Mouse (Mus musculus): Measurements from ENCODE around the gene Mrpl45.

- TF ChIP-seq CTCF (IDR thresholded peaks at IDR 0.05; ENCODE audit: low read depth, low read length): no peak
- no peak for TF ChIP-seq EP300 (IDR thresholded peaks at IDR 0.05; ENCODE audit: insufficient read depth, low read depth, low read length)
- no peak for TF ChIP-seq POLR2A (IDR thresholded peaks at IDR 0.05; ENCODE audit: insufficient read depth, low read length)
These were observed 5.7 kb downstream of the Mrpl45 start for GRCm38 (mm10) chr11:97321197-97321596.
